Mouse (Mus musculus) cortical plate, adult 2 months (tissue): Measurements from ENCODE around the gene Rora. TPM values are rescaled to one million over a fixed set of nuclear protein-coding genes. Genes with fewer than 3 reads are reported as not detected.

Experiments used
- H3K27ac ChIP-seq: fragments of 200-500 bp; 2 replicates; pipeline ENCODE4 v1.5.1; 2012; ENCODE audit warnings: low read length, control low read depth, inconsistent platforms; ENCODE audit not compliant: insufficient read depth
- H3K4me1 ChIP-seq: fragments of 200-500 bp; 2 replicates; pipeline ENCODE4 v1.6.1; 2011; ENCODE audit warnings: low read length; ENCODE audit not compliant: control insufficient read depth, insufficient read depth
- H3K4me3 ChIP-seq: fragments of 200-500 bp; 2 replicates; pipeline ENCODE4 v1.5.1; 2011; ENCODE audit warnings: mild to moderate bottlenecking, low read length, control low read depth; ENCODE audit not compliant: insufficient read depth
- CTCF ChIP-seq: fragments of 200-500 bp; IDR thresholded peaks from 2 replicates; pipeline ENCODE4 v1.5.1; 2011; ENCODE audit warnings: mild to moderate bottlenecking, control low read depth, low read length; ENCODE audit not compliant: insufficient read depth; ENCODE audit errors: extremely low read depth
- POLR2A ChIP-seq: fragments of 200-500 bp; IDR thresholded peaks from 2 replicates; pipeline ENCODE4 v1.6.1; 2011; ENCODE audit warnings: mild to moderate bottlenecking, low read length, control low read depth; ENCODE audit not compliant: insufficient read depth; ENCODE audit errors: extremely low read depth
- polyA plus RNA-seq: library from polyadenylated mRNA; depleted of rRNA; stranded (reverse); fragments of >200 nt; gene quantifications from 2 replicates; pipeline ENCODE4 v1.2.3, GENCODE M21; 2012

The Rora gene
- polyA plus RNA-seq, 1 experiment = 23.6 TPM

GRCm38 (mm10) chr9:69274766-69275485 lies 621.3 kb downstream of the Rora start:
- no peaks in the 10 kb centered on the region for H3K4me1 ChIP-seq
- H3K27ac ChIP-seq = no peak overlapping the region
- no peak overlapping the region for H3K4me3 ChIP-seq
- TF ChIP-seq CTCF = no peak
- no peak for TF ChIP-seq POLR2A

- TF ChIP-seq POLR2A (no peak), CTCF (no peak)
- H3K4me3 ChIP-seq = no peak overlapping the region
- no peaks in the 10 kb centered on the region for H3K4me1 ChIP-seq
- H3K27ac ChIP-seq = no peak overlapping the region
Observed at GRCm38 (mm10) chr9:69277256-69277655, 623.7 kb downstream of the Rora start.

GRCm38 (mm10) chr9:69285011-69285410 lies 631.4 kb downstream of the Rora start:
- no peak for TF ChIP-seq CTCF
- TF ChIP-seq POLR2A = no peak
- H3K4me1 ChIP-seq = no peaks in the 10 kb centered on the region
- H3K4me3 ChIP-seq = no peak overlapping the region
- no peak overlapping the region for H3K27ac ChIP-seq

- TF ChIP-seq CTCF (no peak), POLR2A (no peak)
- H3K4me1 ChIP-seq = no peaks in the 10 kb centered on the region
- no peak overlapping the region for H3K27ac ChIP-seq
- H3K4me3 ChIP-seq = no peak overlapping the region
Observed at GRCm38 (mm10) chr9:69288113-69288512, 634.5 kb downstream of the Rora start.

- no peak for TF ChIP-seq POLR2A
- no peak for TF ChIP-seq CTCF
Observed at GRCm38 (mm10) chr9:69288586-69288985, 635.0 kb downstream of the Rora start.

GRCm38 (mm10) chr9:69289056-69290017 lies 635.8 kb downstream of the Rora start:
- TF ChIP-seq CTCF = no peak
- 0 out of 2 replicates have a peak, but pooled peaks have one; percentile 33 for TF ChIP-seq POLR2A
- peak overlapping the region; percentile 43; the same call in 1 of the 2 replicates for H3K27ac ChIP-seq

More at GRCm38 (mm10) chr9:69288586-69288985, 635.0 kb downstream of the Rora start:
- Histone ChIP-seq H3K27ac (no peak overlapping the region), H3K4me3 (peak overlapping the region; percentile 73; the same call in 1 of the 2 replicates), H3K4me1 (no peaks in the 10 kb centered on the region)

GRCm38 (mm10) chr9:69290018-69290880 lies 636.7 kb downstream of the Rora start:
- TF ChIP-seq CTCF (no peak), POLR2A (no peak)
- H3K4me3 ChIP-seq = peak overlapping the region; percentile 73
- H3K4me1 ChIP-seq = no peaks in the 10 kb centered on the region
- peak overlapping the region; percentile 44; the same call in 1 of the 2 replicates for H3K27ac ChIP-seq

More at GRCm38 (mm10) chr9:69289056-69290017, 635.8 kb downstream of the Rora start:
- H3K4me3 ChIP-seq = peak overlapping the region; percentile 73
- H3K4me1 ChIP-seq = no peaks in the 10 kb centered on the region

GRCm38 (mm10) chr9:69290881-69291450 lies 637.4 kb downstream of the Rora start:
- Histone ChIP-seq H3K4me1 (no peaks in the 10 kb centered on the region), H3K27ac (peak overlapping the region; percentile 44; the same call in 1 of the 2 replicates), H3K4me3 (peak overlapping the region; percentile 73)
- TF ChIP-seq CTCF (no peak), POLR2A (no peak)

GRCm38 (mm10) chr9:69291451-69291850 lies 637.9 kb downstream of the Rora start:
- Histone ChIP-seq H3K4me3 (peak overlapping the region; percentile 73), H3K4me1 (no peaks in the 10 kb centered on the region), H3K27ac (no peak overlapping the region)
- no peak for TF ChIP-seq POLR2A
- TF ChIP-seq CTCF = no peak
